Mouse (Mus musculus) embryonic fibroblast, embryonic 13.5 days (primary cell): ENCODE results near the gene Vmn2r26.

Source experiments
- CTCF ChIP-seq: IDR thresholded peaks from 2 replicates; pipeline ENCODE4 v1.5.1; 2011; ENCODE audit warnings: mild to moderate bottlenecking, control low read depth, low read length, moderate library complexity, borderline replicate concordance; ENCODE audit not compliant: insufficient read depth
- POLR2A ChIP-seq: IDR thresholded peaks from 2 replicates; pipeline ENCODE4 v1.6.1; 2011; ENCODE audit warnings: low read depth, mild to moderate bottlenecking, control low read depth, low read length, moderate library complexity

GRCm38 (mm10) chr6:124102334-124102733 is 78.0 kb downstream of the Vmn2r26 start:
- TF ChIP-seq POLR2A (no peak), CTCF (no peak)
